Mouse (Mus musculus) retina, embryonic 14.5 days (tissue): ENCODE results near the gene Kif13a.

Experiments used
- DNase-seq: peaks from one replicate; pipeline ENCODE4 v3.0.0-alpha.2; 2015; ENCODE audit warnings: low spot score

Kif13a gene

GRCm38 (mm10) chr13:46776636-46777305 is 152.9 kb downstream of the Kif13a start:
- no peak for DNase-seq

- no peak for DNase-seq
These were observed 154.7 kb downstream of the Kif13a start for GRCm38 (mm10) chr13:46774998-46775397.

GRCm38 (mm10) chr13:46772581-46772980 is 157.1 kb downstream of the Kif13a start:
- no peak for DNase-seq

- no peak for DNase-seq
These were observed 164.3 kb downstream of the Kif13a start for GRCm38 (mm10) chr13:46765361-46765760.

- no peak for DNase-seq
These were observed 166.5 kb downstream of the Kif13a start for GRCm38 (mm10) chr13:46763210-46763609.

GRCm38 (mm10) chr13:46760921-46761320 is 168.7 kb downstream of the Kif13a start:
- no peak for DNase-seq

GRCm38 (mm10) chr13:46759281-46759809 is 170.3 kb downstream of the Kif13a start:
- DNase-seq, result no peak

GRCm38 (mm10) chr13:46758627-46759026 is 171.0 kb downstream of the Kif13a start:
- no peak for DNase-seq

- no peak for DNase-seq
These were observed 171.7 kb downstream of the Kif13a start for GRCm38 (mm10) chr13:46757946-46758345.

- no peak for DNase-seq
These were observed 176.4 kb downstream of the Kif13a start for GRCm38 (mm10) chr13:46753294-46753693.

GRCm38 (mm10) chr13:46752566-46753229 is 177.0 kb downstream of the Kif13a start:
- DNase-seq, result no peak

GRCm38 (mm10) chr13:46748138-46748873 is 181.4 kb downstream of the Kif13a start:
- no peak for DNase-seq

- no peak for DNase-seq
These were observed 185.8 kb downstream of the Kif13a start for GRCm38 (mm10) chr13:46743821-46744220.

GRCm38 (mm10) chr13:46742367-46742766 is 187.3 kb downstream of the Kif13a start:
- DNase-seq, result no peak

GRCm38 (mm10) chr13:46739426-46739825 is 190.2 kb downstream of the Kif13a start:
- no peak for DNase-seq

- no peak for DNase-seq
These were observed 192.2 kb downstream of the Kif13a start for GRCm38 (mm10) chr13:46737482-46737881.

- no peak for DNase-seq
These were observed 193.2 kb downstream of the Kif13a start for GRCm38 (mm10) chr13:46736479-46736865.

- peak; percentile 55 for DNase-seq
These were observed 193.7 kb downstream of the Kif13a start for GRCm38 (mm10) chr13:46735808-46736478.

- peak; percentile 21 for DNase-seq
These were observed 194.4 kb downstream of the Kif13a start for GRCm38 (mm10) chr13:46735219-46735807.

GRCm38 (mm10) chr13:46729998-46730397 is 199.7 kb downstream of the Kif13a start:
- no peak for DNase-seq

GRCm38 (mm10) chr13:46728411-46728810 is 201.3 kb downstream of the Kif13a start:
- DNase-seq, result peak; percentile 42

GRCm38 (mm10) chr13:46727837-46728268 is 201.8 kb downstream of the Kif13a start, which contains the start of gene Nup153:
Gene Nup153, minus strand, starts transcription at chr13:46727940.
- peak; percentile 98 for DNase-seq
